Mouse (Mus musculus) spleen, postnatal 36 days (tissue): ENCODE data around the gene Csmd2.

Experiments used
- DNase-seq, 2 experiments: peaks; one replicate each; pipeline ENCODE4 v3.0.0; 2022; ENCODE audit warnings: low spot score in 2 of 2, mixed read lengths in 1 of 2

Gene Csmd2

DNA sequence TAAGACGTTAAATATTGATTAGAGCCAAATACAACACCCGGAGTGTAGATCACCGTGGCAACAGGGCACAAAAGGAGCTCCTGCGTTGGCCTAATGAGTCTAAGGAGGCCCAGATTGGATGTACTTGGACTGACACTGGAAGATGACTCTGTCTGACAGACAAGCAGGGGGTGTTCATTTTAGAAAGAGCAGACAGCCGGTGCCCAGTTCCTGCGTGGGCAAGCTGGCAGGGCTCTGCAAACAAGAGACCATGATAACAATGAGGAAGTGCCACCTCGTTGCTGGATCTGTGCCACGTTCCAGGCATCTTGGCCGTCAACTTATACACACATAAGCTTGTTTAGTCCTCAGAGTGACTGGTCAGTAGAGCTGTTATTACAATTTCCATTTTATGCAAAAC, 342.9 kb downstream of the Csmd2 start:
- DNase-seq = no peak

DNA sequence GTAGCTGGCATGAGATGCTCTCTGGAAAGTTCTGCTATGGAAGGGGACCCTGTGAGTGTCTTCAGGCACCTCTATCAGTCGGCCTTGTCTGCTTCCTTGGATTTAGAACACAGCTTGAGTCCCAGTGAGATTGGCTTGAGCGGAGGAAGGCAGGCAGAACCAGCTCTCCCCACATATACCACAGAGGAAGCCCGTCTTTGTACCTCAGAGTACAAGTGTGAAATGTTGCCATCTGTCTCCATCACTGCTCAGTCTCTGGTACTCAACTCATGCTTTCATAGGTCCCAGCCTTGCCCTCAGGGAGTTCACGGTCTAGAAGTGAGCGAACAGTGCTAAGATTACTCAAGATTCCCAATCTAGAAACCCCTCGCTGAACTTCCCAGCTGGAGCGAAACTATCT, 352.8 kb downstream of the Csmd2 start:
- no peak for DNase-seq

DNA sequence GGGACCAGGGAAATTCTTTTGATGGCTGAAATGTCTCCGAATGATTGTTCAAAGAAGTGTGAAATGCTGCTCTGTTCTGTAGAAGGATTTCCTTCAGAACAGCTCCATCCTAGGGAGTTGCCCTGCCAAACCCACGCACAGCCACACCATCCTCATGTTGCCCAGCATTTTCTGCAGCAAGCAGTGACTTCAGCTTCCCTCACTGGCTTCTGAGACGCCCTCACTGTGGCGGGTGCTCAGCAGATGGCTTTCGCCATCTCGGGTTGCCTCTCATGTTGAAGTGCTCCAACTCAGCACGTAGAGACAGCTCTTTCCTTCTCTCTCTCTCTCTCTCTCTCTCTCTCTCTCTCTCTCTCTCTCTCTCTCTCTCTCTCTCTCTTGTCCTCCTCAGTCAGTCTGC, 353.7 kb downstream of the Csmd2 start:
- DNase-seq = no peak

DNA sequence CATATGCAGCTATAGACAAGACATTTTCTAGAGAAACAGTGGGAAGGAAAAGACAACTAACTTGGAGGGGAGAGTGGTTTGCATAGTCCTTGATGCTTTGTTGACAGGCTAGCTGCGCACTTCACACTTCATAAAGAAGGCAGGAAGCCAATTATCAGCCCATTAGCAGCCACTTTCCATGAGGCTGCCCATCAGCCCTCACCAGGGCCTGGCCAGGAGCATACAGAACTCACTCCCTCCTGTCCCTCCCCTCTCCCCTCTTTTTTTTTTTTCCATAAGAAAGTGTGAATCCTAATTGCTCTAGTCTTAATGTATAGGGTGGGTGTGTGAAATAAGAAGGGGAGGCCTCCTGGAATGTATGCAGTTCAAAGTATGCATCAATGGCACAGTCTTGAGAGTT, 354.6 kb downstream of the Csmd2 start:
- DNase-seq = no peak

DNA sequence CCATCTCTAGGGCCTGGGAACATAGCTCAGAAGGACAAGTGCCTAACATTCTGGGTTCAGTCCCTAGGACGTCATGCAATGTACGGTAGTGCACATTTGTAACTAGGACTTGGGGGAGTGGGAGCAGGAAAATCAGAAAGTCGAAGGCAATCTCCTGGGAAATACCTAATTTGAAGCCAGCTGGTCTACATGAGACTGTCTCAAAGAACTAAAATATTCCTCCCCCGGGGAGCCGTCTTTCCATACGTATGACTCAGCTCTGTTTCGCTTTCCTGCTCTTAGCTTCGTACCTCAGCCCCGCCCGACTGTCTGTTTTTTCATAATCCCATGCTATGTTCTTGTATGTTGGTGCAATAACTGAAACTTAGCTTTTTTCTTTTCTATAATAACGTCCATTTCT, 371.1 kb downstream of the Csmd2 start:
- no peak for DNase-seq

DNA sequence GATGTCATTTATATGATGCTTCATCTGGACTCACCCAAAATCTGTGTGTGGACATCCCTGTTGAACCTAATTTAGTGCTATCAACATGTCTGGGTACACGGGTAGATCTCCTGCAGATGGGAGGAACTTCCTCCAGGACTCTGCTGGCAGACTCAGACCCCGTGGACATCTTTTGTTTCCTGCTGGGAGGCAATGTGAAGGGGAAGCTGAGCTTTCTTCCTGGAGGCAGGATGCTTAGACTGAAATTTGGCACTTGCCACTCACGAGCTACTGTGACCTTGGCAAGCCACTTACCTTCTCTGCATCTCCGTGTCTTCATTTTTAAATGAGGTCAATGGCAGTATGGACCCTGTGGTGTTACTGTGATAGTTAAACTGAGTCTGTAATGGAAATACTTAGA, 378.2 kb downstream of the Csmd2 start:
- DNase-seq = no peak

DNA sequence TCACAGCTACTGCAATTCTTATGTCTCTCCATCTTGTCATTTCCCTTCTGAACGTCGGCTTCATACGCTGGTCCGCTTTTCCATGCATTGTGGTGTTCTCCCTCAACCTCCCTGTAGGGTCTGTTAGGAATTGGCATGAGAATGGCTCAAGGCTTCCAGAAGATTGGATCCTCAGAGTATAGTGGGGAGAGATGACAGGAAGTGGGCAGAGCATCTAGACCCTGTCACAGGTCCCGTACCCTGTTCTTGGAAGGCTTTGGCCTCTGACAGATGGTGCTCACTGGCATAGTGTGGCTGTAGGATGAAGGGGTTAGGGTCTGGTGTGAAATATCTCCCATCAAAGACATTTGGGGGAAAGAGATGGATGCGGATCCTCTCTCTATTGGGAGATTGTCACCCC, 380.4 kb downstream of the Csmd2 start:
- no peak for DNase-seq

DNA sequence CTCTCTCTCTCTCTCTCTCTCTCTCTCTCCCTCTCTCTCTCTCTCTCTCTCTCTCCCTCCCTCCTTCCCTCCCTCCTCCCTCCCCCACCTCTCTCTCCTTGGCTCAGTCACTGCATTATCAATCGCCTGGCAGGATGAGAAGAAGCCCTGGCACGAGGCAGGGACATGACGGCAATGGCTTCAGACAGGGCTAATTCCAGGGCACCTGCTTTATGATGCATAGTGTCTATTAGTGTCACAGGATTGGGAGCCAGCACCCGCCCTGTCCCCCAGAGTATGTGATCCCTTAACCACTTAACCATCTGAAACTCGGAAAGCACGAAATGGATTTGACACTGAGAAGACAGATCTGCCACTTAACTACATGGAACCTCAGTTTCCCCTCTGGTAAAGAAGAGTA, 384.1 kb downstream of the Csmd2 start:
- no peak for DNase-seq

DNA sequence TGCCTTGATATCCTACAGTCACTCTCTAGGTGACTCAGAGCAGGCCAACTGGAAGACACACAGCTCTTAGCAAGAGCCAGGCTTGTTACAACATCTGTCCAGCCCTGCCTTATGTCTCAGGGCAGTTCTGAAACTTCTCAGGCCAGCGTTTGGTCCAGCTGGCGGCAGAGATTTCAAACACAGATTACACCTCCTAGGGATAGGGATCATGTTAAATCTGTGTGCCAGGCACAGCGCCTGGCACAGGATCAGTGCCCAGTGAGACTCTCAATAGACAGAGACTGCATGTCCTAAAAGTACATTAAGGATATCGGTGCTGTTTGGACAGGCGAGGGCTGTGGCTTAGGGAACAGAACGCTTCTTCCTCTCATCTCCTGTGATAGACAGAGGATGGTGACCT, 385.5 kb downstream of the Csmd2 start:
- DNase-seq = no peak

DNA sequence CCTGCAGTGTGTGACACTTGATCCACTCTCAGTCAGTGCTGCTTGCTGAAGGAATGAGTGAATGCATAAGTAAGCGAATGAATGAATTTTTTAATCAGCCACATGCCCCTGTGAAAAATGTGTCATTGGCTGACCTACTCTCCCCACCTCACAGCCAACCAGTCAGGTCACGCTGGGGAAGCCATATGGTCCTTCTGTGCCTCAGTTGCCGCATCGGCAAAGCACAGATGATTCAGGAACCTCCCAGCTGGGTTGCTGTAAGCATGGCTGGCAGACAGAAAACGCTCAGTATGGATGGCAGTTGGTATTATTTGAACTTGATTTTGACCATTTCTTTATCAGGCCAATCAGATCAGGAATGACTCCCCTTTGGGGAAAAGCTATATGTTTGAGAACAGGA, 386.4 kb downstream of the Csmd2 start:
- no peak for DNase-seq

DNA sequence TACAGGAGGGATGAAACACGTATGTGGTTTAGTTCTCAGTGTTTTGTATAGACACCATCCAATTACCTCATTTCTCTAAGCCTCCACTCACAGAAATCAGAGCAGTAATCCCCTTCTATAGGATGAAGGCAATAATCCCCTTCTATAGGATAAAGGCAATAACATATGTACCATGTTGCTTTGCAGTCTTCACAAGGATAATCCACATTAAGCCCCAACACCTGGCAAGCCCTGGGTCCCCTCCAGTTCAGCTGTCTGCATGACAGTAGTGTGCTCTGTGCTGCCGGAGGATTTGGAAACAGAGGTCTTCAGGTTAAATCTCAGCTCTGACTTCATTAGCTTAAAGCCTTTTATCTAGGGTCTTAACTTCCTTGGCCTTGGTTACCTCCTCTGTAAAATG, 391.3 kb downstream of the Csmd2 start:
- no peak for DNase-seq

DNA sequence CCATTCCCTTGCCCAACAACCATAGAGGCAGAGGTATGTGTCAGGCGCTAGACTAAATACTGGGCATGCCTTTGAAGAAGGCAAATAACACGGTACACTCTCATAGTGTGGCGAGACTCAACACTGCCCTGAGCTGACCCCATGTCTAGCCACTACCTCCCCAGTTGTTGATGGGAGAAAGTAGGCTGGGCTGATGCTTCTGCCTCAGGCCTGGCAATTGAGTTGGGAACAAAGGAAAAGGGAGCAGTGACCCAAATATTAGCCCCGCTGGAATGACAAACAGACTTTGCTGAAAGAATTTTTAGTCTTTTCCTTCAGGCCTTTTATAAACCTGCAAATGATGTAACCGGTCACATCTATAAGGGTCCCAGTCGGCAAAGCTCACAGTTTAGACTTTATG, 393.7 kb downstream of the Csmd2 start:
- no peak for DNase-seq

DNA sequence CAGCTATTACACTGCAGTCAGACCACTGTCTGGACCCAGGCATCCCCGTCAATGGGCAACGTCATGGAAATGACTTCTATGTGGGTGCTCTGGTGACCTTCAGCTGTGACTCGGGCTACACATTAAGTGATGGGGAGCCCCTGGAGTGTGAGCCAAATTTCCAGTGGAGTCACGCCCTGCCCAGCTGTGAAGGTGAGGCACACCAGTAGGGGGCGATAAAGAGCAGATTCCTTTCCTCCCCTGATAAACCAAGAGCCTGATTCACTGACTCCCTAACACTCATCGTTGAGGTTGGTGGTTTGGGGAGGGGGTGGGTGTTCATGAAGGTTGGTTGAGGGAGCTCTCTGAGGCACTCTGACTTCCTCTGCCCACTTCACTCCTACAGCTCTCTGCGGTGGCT, 396.1 kb downstream of the Csmd2 start:
- DNase-seq = no peak

DNA sequence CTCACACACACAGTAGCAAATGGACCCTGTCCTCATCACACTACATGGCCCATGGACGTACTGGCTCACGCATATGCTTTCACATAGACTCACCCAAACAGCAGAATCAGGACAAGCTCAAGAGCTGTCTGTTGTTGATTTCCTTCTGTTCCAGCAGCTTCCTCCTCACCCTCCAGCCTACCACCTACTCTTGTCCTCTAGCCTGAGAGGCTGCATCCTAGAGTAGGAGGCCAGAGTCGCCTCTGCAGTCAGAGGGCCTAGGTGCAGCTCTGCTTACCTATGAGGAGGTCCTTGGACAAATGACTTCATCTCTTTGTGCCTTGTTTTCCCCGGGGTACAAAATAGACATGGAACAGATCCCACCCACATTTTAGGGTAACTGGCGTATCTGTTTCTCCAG, 403.8 kb downstream of the Csmd2 start:
- DNase-seq = no peak

DNA sequence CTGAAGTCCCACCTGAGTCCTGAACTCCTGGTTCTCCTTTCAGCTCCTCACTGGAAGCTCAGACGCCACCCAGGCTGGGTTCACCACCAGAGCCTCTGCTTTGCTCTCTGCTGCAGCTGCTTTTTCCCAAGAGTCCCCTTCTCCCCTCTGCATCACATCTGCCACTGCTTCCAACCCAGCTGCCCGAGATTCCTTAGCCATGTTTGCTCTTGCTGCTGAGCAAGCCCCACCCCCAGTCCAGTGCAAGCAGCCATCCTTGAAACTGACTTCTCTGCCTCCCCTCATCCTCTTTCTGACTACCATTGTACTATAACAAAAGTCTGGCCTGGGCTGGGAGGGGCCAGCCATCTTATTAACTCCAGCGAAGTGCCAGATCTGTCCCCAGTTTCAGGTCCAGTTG, 404.6 kb downstream of the Csmd2 start:
- no peak for DNase-seq

DNA sequence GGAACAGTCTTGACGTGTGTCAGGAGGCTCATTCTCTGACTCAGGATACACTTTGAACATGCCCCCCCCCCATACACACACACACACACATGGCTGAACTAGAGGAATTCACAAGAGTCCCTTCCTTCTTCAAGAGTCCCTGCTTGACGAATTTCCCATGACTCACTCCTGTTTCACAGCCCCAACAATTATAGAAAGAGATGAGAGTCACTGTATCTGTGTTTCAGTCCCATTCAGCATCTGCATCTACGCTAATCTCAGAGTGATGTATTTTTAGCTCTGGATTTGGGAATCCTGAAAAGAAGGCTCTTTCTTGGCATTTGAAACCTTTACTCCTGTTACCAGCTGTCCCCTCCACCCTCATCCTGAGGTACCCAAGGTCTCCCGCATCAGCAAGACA, 406.2 kb downstream of the Csmd2 start:
- no peak for DNase-seq

DNA sequence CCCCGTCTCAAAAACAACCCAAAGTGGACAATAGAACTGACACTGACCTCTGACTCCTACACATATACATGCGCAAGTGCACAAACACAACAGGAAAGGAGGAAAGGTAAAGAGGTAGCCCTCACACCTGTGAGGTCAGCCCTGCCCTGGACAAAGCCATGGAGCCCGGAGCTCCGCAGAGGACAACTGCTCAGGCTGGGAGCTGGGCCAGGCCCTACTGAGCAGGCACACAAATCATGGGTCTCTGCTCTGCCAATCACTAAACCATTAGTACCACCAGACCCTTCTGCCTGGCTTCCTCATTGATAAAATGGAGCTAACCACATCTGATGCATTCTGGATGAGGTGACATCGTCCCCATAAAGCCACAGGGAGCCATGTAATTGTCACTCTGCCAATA, 409.0 kb downstream of the Csmd2 start:
- DNase-seq = no peak

DNA sequence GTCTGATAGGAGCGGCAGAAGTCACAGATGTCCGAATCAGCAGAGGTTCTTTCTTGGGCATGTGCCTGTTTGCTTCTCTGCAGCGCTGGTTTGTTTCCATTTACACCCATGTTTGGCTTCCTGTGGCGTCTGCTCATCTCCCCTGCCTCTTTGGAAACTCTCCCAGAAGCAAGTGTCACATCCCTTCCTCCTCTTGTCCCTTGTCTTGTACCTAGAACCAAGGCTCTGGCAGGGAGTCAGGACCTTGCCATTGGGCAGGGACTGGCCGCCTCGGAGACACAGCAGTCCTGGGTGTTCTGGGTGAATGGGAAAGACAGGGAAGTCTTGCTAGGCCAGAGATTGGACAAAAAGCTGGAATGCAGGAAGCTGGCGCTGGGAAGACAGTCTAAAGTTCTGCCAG, 410.1 kb downstream of the Csmd2 start:
- DNase-seq = no peak

DNA sequence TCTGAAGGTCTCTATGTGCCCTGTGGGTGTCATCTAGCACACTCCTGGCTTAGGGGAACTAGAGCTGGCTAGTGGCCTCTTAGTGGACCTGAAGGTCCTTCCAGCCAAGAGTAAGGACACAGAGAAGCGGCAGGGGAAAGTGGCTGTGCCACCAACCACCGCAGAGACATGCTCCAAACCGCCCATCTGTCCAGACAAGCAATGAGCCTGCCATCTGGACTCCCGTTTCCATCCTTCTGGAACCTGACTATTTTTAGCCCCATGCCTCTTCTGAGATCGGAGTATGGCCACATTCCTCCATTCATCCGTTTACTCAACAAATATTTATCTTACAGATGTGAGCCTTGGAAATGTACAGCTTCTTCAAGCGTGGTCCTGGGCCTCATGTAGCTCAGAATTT, 411.3 kb downstream of the Csmd2 start:
- DNase-seq = no peak

DNA sequence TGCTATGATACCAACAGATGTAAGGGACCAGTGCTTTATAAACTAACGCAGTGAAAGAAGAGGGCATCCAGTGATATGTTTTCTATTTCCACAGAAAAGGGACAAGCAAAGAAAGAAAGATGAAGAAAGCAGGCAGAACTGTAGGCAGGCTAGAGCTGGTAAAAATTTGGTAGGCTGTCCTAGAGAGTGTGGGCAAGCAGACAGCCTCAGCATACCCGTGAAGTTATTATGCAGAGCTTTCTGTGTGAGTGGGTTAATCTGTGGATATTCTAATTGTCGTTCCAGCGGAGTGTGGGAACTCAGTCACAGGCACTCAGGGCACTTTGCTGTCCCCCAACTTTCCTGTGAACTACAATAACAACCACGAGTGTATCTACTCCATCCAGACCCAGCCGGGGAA, 412.4 kb downstream of the Csmd2 start:
- DNase-seq = no peak

DNA sequence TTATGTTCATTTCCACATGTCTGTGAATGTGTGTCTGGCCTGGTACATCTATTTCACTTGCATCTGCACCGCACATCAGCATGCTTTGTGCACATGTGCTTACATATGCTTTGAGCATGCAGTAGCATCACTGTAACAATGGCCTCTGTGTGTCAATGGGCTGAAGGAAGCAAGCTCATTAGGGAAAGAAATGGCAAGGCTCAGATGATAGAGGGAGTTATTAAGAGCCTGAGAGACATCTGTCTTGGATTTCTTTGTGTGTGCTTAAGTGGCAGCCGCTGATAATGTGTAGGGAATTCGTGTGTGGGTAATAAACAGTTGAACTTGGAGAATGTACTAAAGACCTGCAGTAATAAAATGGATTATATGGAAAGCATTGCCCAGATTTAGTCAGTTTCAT, 413.9 kb downstream of the Csmd2 start:
- no peak for DNase-seq

DNA sequence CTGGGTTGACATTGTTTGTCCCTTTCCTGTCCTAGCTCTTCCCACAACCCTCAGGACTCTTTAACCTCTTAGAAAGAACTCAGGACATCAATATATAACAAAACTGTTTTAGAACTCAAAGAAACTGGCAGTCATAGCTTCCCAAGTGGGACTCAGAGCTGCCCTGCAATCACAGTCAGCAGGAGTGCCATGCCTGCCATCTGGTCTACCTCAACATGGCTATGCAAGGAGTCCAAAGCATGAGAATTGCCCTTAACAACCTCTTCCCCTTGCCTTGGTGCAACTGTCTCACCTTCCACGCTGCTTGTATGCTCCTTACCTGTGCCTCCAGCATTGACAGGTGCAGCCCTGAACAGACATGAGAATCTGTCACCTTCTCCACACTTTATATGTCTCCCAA, 415.0 kb downstream of the Csmd2 start:
- no peak for DNase-seq

DNA sequence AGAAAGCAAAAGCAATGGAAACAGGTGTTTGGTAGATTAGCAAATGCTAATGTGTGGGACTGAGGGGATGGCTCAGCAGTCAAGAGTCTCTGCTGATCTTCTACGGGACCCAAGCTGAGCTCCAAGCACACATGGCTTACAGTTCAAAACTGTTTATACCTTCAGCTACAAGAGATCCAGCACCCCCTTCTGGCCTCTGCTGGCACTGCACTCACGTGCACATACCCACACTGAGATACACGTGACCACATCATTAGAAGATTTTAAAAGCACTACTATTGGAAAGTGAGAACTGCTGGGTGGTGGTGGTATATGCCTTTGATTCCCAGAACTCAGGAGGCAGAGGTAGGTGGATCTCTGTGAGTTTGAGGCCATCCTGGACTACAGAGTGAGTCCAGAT, 417.9 kb downstream of the Csmd2 start:
- DNase-seq = no peak

DNA sequence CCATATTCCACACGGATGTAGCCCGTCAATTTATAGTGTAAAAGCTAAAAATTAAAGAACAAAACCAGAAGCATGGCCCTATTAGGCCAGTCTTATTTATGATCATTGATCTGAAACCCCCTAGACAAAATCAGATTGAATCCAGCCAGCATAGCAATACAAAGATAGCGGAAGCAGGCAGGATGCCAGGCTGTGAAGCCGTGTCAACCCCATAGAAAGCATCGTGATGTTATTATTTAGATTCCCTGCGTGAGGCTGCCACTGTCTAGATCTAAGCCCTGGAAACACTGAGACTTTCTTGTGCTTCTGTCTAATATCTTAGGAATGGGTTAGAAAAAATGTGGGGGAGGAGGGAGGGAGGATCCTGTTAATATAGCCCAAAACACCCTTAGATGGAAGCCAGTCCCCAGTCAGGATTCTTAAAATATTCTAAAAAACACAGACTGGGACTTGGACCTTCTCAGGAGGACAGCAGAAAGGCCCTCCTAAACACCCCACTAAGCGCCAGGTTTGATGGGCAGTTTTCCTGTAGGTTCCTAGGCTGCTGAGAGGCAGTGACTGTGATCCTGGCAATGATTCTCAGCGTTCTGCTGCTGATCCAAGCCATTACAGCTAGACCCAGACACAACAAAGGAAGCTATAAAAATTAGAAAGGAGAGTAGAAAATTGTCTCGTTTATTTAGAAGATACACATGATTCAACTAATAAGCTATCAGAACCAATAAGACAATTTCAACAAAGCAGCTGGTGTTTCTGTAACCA, 419.6 kb downstream of the Csmd2 start:
- DNase-seq = no peak
